Mouse (Mus musculus) frontal cortex, postnatal 36 days (tissue): ENCODE data around the gene Zfp366.
"Not testable (repeated sequence)": the region's sequence is repeated elsewhere in the genome, so short reads cannot be mapped to it uniquely, and the experiment has no call there.

Experiments used
- DNase-seq, 2 experiments: peaks; one replicate each; pipeline ENCODE4 v3.0.0; 2022; ENCODE audit warnings: low spot score in 2 of 2

Gene Zfp366

DNA sequence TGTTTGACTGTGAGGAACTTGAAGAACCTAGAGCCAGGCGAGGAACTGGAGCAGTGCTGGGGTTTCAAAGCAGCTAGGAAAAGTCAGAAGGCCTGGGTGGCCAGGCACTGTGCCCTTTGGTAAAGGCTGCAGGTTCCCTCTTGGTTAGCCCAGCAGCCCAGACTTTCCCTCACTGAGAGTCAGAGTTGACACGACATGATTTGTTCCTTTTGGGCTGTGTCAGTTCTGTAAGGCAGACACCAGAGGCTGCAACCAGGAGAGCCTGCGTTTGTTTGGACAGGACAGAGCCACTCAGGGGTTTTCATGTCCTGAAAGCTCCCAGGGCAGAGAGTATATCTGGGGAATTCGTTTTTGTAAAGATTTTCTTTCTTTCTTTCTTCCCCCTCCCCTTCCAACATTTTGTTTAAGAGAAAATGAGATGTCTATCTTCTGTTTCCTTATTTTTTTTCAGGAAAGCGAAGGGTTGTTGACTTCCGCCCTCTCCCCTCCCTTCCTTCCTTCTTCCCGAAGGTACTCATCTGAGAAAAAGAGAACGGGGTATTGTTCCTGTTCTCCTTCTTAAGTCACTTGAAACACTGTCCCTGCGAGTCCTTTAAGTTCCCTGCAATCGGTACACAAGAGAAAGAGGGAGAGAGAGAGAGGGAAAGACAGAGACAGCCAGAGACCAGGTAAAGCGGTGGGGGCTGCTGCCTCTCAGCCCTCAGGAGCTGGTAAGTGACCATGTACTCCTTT lies at the start of gene Zfp366:
TSS of gene Zfp366 (plus strand) at position 669 of the 732 bp plus-strand sequence.
- DNase-seq: no peak

DNA sequence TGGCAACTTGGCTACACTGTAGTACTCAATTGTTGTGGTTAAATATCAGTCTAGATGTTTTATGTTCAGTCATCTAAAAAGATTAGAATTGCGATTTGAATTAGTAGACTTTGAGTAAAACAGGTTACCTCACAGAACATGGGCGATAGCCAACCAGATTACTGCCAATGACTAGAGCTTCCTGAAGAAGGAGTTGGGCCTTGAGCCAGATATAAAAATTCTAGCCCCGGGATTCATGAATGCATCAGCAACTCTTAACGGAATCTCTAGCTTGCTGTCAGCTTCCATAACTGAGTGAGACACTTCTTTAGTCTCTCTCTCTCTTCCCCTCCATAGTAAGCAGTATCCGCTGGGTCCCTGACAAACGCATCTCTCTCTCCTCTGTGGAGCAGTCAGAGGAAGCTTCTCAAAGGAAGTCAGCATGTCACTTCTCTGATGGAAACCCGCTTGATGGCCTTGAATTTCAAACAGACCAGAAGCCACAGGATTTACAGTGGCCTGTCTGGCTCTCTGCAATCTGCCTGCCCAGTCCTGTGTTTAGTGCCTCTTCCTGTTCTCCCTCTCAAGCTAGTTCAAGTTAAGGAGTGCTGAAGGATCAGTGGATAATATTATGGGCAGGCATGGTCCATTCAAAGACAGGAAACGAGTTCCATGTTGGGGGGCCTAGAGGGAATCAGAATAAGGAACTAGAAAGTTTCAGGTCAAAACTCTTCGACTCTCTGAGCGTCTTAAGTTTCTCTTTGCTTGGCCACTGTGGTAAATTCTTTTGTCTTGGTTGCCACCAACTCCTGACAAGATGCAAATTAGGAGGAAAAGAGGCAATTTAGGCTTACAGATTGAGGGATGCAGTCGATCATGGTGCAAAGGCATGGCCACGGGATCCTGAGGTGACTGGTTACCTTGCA lies 46.0 kb upstream of the Zfp366 start:
- DNase-seq: no peak

DNA sequence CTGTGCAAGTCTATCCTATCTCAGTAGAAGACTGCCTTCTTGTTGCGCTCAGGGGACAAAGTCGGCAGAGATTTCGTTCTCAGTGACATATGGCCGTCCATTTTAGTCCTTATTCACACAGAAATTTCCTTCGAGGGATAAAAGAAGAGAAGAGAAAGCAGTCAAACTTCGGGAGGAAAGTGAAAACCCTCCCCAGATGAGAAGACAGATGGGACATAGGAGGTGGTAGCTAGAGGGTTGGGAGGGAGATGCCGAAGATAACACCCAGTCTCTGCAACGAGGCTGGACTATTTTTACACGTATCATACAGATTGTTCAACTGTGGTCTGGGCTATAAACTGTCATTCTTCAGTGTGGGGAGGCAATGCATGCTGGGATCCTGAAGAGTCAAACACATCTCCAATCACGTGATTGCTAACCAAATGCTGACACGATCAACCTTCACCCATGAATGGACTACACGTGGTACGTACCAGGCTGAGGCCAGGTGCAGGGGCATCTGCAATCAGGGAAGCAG lies 38.2 kb upstream of the Zfp366 start:
- peak; percentile 57 to 90 for DNase-seq

DNA sequence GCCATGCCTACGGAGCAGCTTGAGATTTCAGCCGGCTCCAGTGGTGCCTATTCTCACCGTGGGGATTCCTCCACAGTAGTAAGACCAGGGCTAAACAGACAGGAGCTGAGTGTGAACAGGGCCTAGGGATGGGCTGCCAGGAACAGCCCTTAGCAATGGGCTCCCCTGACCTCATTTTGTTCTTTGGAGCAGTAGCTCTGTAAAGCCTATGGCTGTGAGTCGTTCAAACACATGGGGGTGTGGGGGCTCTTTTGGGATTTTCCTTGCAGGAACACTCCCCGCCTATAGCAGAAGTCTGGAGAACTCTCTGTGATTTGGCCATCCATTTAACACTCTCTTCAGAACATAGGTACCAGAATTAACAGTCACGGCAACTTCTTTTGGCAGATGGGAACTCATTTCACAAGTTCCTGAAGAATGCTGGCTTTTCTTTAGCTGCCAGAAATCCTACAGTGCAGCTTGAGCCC lies 36.9 kb upstream of the Zfp366 start:
- DNase-seq: peak; percentile 74 to 87

DNA sequence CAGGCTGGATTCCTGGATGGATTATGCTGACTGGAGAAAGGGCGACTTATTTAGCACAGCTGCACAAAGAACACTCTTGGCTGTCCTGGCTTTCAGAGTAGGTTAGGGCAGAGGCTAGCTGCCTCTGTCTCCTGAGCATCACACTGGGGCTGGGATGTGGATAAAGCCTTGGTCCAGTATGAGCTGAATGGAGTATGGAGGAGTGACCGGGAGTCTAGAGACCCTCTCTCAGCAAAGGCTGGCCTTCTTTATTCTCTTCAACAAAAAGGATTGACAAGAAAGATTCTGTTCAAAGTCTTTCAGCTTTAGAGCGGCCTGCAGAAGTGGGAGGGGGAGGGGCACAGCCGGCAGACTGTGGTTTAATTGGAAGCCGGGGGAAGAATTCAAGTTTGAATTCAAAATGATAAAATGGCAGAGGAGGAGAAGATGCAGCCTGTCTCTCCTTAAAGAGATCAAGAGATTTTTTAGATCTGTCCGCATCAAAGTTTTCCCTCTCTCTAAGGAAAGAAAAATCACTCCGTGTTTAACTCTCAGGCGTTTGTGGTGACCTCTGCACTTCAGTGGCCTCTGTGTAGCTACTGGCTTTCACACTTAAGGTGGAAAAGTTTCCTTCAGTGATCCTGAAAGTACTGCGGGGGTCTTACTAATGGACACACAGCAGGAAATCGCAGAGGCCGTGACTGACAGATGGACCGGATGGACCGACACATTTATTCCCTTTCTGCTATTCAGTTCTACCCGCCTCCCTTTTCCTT lies 34.9 kb upstream of the Zfp366 start:
- DNase-seq: no peak

DNA sequence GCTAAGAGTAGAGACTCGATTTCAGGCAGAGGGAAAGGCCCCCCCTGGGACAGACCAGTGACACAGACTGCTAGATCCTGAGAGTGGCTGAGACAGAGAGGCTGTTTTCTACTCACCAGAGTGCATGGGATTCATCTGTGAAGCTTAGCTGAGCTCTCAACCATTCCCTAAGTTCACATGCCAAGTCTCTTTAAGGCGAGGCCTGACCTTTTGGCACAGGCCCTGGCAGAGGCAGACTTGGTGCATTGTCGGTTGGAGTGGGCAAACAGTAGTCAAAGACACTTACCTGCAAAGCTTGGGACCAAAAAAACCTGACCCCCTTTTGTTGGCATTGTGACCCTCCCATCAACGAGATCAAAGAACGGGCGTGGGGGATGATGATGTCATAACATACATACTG lies 34.0 kb upstream of the Zfp366 start:
- no peak for DNase-seq

DNA sequence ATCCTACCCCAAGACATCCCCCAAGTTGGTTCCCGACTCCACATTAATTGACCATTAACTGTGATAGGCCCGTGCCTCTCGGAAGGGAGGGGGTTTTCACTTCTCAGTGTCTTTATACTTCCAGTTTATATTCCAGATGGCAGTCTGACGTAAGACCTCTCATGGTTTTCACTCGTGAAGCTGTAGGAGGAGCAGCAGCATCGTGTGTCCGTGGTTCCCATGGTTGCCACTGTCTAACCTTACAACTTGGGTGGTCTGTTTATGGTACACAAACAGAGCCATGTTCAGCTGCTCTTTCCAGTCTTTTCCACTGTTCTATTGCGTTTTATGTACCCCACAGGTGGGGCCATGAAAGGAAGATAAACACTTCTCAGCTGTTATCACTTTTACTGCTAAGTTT lies 33.5 kb upstream of the Zfp366 start:
- no peak for DNase-seq

DNA sequence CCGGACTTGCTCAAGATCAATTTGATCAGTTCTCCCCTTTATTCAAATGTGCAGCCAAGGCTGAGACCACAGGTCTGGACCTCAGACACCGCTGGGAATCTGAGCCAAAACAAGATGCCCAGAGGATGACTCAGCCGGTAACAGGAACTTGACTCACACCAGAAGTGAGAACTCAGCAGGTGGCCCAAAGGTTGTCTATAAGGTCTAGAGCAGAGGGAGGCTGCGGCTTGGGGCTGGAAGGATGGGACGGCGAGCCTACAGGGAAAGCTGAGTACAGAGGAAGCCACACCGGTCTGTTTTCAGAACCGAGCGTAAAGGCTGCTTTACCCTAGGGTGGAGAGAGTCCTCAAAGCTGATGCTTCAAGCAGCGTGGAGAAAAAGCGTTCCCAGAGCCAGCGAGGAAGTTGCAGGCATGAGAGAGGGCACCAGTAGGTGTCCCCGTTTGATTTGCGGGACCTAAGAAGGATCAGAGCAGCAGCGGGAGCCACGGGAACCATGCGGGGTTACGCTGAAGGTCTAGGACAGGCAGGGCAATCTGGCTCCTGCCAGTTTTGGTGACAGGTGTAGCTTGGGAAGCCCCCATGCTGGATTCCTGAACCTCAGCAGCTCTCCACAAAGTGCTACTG lies 32.2 kb upstream of the Zfp366 start:
- no peak for DNase-seq

DNA sequence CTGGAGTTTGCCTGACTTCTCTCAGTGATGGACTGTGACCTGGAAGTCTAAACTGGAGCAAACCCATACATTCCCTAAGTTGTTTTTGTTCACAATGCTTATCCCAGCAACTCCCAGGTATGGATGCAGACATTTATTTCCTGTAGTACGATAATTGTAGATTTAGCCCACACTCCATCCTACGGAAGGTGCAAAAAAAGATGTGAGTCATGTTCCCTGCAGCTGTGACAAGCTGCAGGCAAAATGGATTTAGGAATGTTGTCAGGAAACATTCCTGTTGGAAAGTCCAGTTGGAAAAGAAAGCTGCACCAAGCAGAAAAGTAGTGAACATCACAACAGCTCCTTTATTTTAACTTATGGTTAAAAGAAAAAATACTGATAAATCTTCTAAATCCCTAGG lies 26.9 kb upstream of the Zfp366 start:
- no peak for DNase-seq

DNA sequence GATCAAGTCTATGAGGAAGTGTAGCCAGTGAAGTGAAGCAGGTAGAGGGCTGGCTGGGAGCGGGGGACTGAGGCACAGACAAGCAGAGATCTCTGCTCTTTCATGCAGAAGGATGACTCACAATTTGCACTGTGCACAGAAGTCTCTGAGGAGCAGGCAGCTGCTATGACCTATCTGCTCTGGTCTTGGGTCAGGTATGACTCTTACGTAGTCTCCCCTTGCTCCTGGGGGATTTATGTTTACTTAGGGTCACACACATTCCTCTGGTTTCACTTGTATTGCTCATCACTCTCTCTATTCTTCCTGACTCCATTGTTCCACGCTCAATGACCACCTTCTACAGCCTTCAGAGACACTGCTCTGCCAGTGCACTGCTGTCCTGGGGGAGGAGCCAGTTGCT lies 25.9 kb upstream of the Zfp366 start:
- no peak for DNase-seq

DNA sequence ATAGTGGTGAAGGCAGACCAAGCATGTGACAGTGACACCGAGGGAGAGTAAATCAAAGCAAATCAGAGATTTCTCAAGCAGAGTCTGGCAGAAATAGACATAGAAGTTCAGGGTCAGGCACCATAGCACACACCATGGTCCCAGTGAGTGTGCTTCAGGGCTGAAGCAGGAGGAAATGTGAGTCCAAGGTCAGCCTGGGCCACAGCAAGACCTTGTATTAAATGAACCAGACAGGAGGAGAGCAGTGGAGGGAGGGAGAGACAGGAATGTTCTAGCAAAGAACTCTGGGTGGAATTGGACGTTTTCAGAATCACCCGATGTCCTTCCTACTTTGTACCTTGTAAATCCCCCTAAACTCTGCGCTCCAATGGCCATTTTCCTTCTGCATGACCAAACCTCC lies 21.6 kb upstream of the Zfp366 start:
- no peak for DNase-seq

DNA sequence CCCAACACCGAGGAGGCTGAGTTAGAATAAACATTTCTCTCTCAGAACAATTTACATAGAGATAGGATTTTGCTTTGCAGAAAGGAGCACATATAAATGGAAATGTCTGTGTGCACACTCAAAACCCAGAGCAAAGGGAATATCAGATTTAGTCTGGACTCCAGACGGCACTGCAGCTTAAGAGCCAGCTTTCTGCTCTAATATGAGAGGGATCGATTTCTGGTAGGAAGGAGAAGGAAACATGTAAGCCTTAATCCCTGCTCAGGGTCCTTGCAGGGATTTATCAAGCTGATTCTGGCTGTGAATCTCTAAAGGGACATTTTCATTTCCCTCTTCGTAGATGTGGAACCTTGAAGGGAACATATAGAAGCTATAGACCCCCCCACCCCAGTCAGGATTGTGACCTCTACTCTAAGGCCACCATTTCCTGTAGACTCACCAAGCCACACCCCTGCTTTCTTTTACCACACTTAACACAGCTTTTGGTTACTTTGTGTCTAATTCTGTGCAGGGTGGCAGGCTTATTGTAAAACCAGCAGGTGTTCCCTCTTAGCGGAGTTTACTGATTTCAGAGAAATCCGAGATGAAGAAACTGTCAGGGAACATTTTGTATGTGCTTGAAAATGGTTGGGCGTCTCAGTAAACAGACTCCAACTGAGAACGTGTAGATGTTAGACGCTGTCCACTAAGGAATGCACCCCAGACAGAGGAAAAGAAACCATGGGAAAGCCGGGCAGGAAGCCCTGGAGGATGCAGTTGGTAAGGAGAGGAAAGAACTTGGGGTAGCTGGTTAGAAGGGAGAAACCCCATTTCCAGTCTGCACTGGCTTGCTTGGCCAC lies 20.9 kb upstream of the Zfp366 start:
- DNase-seq: no peak

DNA sequence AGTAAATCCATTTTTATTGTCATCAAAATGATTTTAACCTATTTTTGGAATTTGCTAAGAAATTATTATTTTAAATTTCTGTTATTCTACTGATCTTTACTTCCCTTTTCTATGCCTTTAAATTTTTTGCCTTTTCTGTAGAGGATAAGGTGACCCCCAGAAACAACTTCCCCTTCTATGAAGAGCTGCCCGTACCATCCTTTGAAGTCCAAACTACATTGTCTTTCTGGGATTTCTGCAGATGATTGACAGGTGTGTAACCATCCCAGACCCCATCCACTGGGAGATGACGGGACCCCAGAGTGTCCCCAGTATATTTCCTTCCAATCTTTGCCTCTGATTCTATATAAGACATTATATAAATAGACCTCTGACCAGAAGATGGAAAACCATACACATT lies 20.3 kb upstream of the Zfp366 start:
- DNase-seq: no peak

DNA sequence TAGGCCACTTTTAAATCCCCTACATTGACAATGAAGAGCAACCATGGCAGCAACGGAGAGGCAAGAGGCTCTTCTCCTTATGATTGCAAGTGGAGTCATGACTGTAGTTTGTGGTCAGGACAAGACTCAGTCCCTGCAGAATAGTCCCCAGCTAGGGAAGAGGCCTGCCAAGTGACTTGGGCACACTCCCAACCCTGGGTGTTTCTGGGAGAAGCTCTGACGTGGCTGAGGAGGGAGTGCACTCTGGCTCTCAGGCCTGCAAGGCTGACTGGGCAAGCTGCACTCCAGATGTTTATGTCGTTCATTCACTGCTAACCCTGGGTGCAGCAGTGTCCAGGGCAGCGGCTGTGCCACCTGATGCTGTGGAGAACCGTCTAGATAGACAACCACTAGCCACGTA lies 15.2 kb upstream of the Zfp366 start:
- no peak for DNase-seq

DNA sequence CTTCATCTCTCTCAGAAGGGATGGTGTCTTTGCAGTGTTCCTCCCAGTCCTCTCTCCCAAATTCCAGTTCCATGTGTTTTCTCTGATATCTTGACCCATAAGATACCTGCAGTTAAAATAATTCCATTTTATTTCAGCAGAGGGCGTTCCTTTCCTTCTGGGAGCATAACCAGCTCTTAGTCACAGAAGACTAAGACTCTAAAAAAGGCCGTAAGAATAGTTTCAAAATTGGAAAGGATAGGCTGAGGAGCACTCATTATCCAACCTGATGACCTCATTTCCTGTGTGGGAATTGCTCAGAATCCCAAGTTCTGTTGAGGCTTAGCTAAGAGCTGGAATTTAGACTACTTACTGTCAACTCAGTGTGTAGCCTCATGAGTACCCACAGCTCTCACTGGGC lies 14.3 kb upstream of the Zfp366 start:
- no peak for DNase-seq

DNA sequence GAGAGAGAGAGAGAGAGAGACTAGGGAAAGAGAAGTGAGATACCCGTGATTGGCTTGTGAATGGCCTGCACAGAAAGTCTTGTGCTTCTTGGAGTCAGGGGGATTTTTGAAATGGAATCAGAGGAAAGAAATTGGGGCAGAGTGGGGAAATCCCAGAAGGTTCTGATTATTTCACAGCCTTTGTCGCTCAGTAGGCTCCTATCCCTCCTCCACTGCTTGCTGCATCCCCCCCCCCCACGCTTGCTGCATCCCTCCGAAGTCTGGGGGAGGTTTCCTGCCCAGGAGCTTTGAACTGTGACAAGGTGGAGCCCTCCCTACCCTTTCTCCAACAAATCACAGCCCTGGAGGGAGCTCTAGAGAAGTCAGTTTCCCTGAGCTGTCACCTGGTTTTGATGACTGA lies 10.8 kb upstream of the Zfp366 start:
- DNase-seq: no peak

DNA sequence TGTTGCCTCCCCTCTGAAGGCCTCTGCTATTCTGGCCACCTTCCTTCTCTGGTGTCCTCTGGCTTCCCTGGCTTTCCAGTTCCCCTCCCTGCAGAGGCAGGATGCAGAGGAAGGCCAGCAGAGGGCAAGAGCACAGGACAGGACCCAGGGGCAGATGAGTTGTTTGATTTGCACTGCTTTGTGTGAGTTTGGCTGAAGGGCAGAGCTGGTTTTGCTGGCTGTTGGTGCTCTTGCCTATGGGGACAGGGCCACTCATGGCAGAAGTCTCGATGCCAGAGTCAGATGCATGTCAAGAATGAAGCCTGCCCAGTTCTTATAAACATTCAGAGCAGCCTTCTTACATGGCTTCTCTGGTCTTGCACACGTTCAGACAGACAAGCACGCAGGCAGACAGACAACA lies 1.8 kb upstream of the Zfp366 start:
- not testable (repeated sequence) for DNase-seq

DNA sequence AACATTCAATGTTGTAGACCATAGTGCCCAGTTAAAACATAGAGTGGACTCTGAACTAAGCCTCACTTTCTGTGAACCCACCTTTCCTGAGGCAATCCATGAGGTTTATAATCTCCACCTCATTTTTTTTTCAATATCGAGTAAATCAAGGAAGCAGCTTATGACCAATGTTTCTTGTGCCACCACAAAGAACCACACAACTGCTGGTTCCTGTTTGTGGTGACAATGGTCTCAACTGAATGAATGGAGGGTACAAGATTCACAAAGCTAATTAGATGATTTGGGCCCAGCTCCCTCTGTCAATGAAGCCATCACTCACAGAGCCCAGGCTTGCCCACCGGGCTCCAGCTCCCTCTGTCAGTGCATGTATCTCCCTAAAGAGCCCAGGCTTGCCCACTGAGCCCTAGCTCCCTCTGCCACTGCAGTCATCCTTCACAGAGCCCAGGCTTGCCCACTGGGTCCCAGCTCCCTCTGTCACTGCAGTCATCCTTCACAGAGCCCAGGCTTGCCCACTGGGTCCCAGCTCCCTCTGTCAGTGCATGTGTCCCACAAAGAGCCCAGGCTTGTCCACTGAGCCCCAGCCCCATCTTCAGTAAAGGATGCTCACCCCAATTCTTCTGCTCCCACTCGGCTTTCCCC lies 1.2 kb upstream of the Zfp366 start:
- DNase-seq: no peak

DNA sequence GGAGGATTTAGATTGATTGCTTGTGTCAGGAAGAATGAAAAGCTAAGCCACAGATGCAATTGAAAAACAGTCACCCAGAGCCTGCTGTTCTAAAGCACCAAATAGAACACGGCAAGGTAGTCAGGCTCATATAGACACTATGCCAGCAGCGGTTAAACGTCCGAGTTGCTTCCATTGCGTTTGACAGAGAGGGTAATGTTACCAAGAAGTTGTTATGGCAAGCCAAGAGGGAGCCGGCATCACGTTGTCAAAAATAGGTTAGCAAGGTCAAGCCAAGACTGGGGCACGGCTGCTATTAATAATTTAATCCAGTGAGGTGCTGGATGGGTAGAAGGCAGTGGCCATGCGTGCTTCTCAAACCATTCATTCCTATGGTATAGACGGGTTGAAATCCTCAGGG lies 950 bp downstream of the Zfp366 start:
- DNase-seq: no peak
